Mouse (Mus musculus) ES-Bruce4 (cell line): ENCODE results near the gene Agr2.

Experiments
- CTCF ChIP-seq: IDR thresholded peaks from one replicate; pipeline ENCODE4 v1.8.1; 2011; ENCODE audit warnings: low read depth, low read length
- EP300 ChIP-seq: IDR thresholded peaks from 2 replicates; pipeline ENCODE4 v1.6.1; 2011; ENCODE audit warnings: low read depth, low read length; ENCODE audit not compliant: insufficient read depth
- POLR2A ChIP-seq: IDR thresholded peaks from one replicate; pipeline ENCODE4 v1.8.1; 2011; ENCODE audit warnings: low read length; ENCODE audit not compliant: insufficient read depth

DNA sequence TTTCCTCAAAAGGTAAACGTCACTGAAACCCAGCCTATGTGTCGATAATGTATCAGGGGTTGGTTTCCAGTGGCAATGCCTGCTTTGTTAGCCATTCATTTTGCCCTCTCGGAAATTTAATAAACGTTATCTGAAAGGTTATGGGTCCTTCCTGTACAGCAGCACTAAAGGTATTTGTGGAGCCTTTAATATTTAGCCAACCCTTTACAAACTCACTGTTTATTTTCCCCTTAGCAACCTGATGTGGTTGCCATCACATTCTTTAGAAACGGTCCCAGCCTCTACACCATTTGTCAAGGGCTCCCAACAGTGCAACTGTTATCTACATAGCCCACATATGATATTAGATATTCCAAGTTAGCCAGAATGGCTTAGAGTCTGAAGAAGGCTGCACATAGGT, 13.1 kb upstream of the Agr2 start:
- TF ChIP-seq EP300 (no peak), CTCF (no peak), POLR2A (no peak)
